Mouse (Mus musculus) heart, embryonic 14.5 days (tissue): Measurements from ENCODE around the gene Mettl27. TPM values are rescaled to one million over a fixed set of nuclear protein-coding genes. Genes with fewer than 3 reads are reported as not detected.
A peak's percentile ranks its signal among the peaks of the same experiment; 100 is the strongest.

Experiments
- ATAC-seq: fragments of 200-750 bp; cut with Nextera tagmentation; 2 replicates; pipeline ENCODE4 v1.8.0; 2017; ENCODE audit warnings: low read depth, moderate TSS enrichment; ENCODE audit not compliant: insufficient number of reproducible peaks, insufficient read depth, low FRiP score
- H3K27ac ChIP-seq, 2 experiments: fragments of 200-500 bp in 1 of 2; fragments of 300-500 bp in 1 of 2; sonication (generic) in 1 of 2; replicated peaks in 1 of 2; 2 replicates each; pipeline ENCODE4 v1.5.1; 2012 to 2014; ENCODE audit warnings: low read depth in 2 of 2, low read length in 2 of 2, control low read depth in 1 of 2, mild to moderate bottlenecking in 1 of 2, mixed read lengths in 1 of 2; ENCODE audit not compliant: control insufficient read depth in 1 of 2, insufficient read depth in 1 of 2
- H3K27me3 ChIP-seq: fragments of 300-500 bp; sonication (generic); 2 replicates; pipeline ENCODE4 v1.6.1; 2014; ENCODE audit warnings: mild to moderate bottlenecking, low read length, control low read depth; ENCODE audit not compliant: control insufficient read depth, insufficient read depth
- H3K36me3 ChIP-seq: fragments of 300-500 bp; sonication (generic); 2 replicates; pipeline ENCODE4 v1.6.1; 2014; ENCODE audit warnings: mild to moderate bottlenecking, control low read depth, low read length, mixed read lengths; ENCODE audit not compliant: control insufficient read depth, insufficient read depth
- H3K4me1 ChIP-seq, 2 experiments: fragments of 200-500 bp in 1 of 2; fragments of 300-500 bp in 1 of 2; sonication (generic) in 1 of 2; 2 replicates each; pipeline ENCODE4 v1.6.1; 2012 to 2014; ENCODE audit warnings: low read length in 2 of 2, control low read depth in 1 of 2, mixed read lengths in 1 of 2; ENCODE audit not compliant: control insufficient read depth in 2 of 2, insufficient read depth in 2 of 2
- H3K4me2 ChIP-seq: fragments of 300-500 bp; sonication (generic); 2 replicates; pipeline ENCODE4 v1.6.1; 2014; ENCODE audit warnings: mild to moderate bottlenecking, low read length
- H3K4me3 ChIP-seq, 2 experiments: fragments of 200-500 bp in 1 of 2; fragments of 300-500 bp in 1 of 2; sonication (generic) in 1 of 2; 2 replicates each; pipeline ENCODE4 v1.5.1; 2012 to 2014; ENCODE audit warnings: low read length in 2 of 2, mild to moderate bottlenecking in 2 of 2, control low read depth in 1 of 2, low read depth in 1 of 2, moderate library complexity in 1 of 2; ENCODE audit not compliant: control insufficient read depth in 1 of 2, insufficient read depth in 1 of 2
- H3K9ac ChIP-seq: fragments of 300-500 bp; sonication (generic); 2 replicates; pipeline ENCODE4 v1.6.1; 2014; ENCODE audit warnings: mild to moderate bottlenecking, low read length
- H3K9me3 ChIP-seq: fragments of 300-500 bp; sonication (generic); 2 replicates; pipeline ENCODE4 v1.6.1; 2016; ENCODE audit warnings: low read length, control low read depth; ENCODE audit not compliant: control insufficient read depth
- WGBS: fragments of 180-500 bp; shearing (Covaris S2); extraction: QIAGEN DNeasy Blood & Tissue Kit; methylation state at CpG from one replicate; pipeline ENCODE4 v1.1.7; 2014; 5-methylcytosine and 5-hydroxymethylcytosine counted together
- polyA plus RNA-seq: library from polyadenylated mRNA; unstranded; fragments of >200 nt; fragmentation: Nextera tagmentation; extraction: Ambion mirVana; gene quantifications from 2 replicates; pipeline ENCODE4 v1.2.1, GENCODE M21; 2014

Gene Mettl27
- polyA plus RNA-seq, 1 experiment from 2014 or later: 11.1 TPM

GRCm38 (mm10) chr5:134989166-134989565 is 57.0 kb downstream of the Mettl27 start:
- Histone ChIP-seq H3K4me3 (no peak overlapping the region), H3K9ac (no peak overlapping the region), H3K9me3 (no peaks in the 10 kb centered on the region), H3K36me3 (no peaks in the 10 kb centered on the region), H3K4me2 (no peak overlapping the region), H3K27me3 (peaks cover 48% of the 10 kb centered on the region), H3K27ac (no peak overlapping the region), H3K4me1 (peaks cover 0 to 12% of the 10 kb centered on the region in 2 experiments; a peak in 2 of 4 replicates)
- ATAC-seq: no peak
- WGBS: 64% methylated on average over 11 of the region's 11 CpGs

DNA sequence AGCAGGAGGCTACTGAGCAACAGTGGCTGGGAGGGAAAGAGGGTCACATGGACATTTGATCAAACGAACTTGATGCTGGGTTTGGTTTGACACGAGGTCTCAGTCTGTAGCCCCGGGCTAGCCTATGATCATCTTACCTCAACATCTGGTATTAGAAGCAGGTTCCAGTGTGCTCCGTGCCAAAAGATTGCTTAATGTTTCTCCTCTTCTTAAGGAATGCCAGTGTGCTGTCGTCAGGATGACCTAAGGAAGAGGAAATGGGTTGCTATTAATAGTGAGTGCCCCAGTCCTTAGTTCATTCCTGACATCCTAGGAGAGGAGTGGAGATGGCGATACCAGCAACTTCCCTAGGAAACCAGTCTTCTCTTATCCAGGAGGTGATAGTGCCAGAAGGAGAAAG is 57.6 kb downstream of the Mettl27 start:
- Histone ChIP-seq H3K36me3 (no peaks in the 10 kb centered on the region), H3K9me3 (no peaks in the 10 kb centered on the region), H3K27me3 (peaks cover 42% of the 10 kb centered on the region), H3K4me1 (peaks cover 0 to 12% of the 10 kb centered on the region in 2 experiments; a peak in 2 of 4 replicates), H3K9ac (no peak overlapping the region), H3K27ac (no peak overlapping the region), H3K4me2 (no peak overlapping the region), H3K4me3 (no peak overlapping the region)
- ATAC-seq: peak; percentile 25; the same call in 1 of the 2 replicates
- WGBS: 30% methylated on average over 6 of the region's 6 CpGs

Other genes with a start within 250 kb of the Mettl27 start
- gene Limk1, start 243.8 kb upstream of the Mettl27 start, polyA plus RNA-seq: 3.6 TPM in 2 replicates
- 202 and 337 TPM in 2 replicates for gene Eln, start 185.0 kb upstream of the Mettl27 start, polyA plus RNA-seq
- not detected in 2 replicates for gene Tmem270, start 25.6 kb upstream of the Mettl27 start, polyA plus RNA-seq
- 0.31 and 0.63 TPM in 2 replicates for gene Cldn13, start 16.8 kb upstream of the Mettl27 start, polyA plus RNA-seq
- gene Cldn4, start 14.6 kb downstream of the Mettl27 start, polyA plus RNA-seq: 0.85 TPM in 1 of 2 replicates, not detected in the other
- 0.53 and 2.2 TPM in 2 replicates for gene Cldn3, start 53.8 kb downstream of the Mettl27 start, polyA plus RNA-seq
- gene Abhd11, start 76.8 kb downstream of the Mettl27 start, polyA plus RNA-seq: 72.1 and 74.9 TPM in 2 replicates
- gene Stx1a, start 91.1 kb downstream of the Mettl27 start, polyA plus RNA-seq: 5.4 and 6.4 TPM in 2 replicates
- 30.6 and 31.1 TPM in 2 replicates for gene Dnajc30, start 131.8 kb downstream of the Mettl27 start, polyA plus RNA-seq
- 47.2 and 52.3 TPM in 2 replicates for gene Bud23, start 132.6 kb downstream of the Mettl27 start, polyA plus RNA-seq
- gene Vps37d, start 145.9 kb downstream of the Mettl27 start, polyA plus RNA-seq: 1.3 and 3.5 TPM in 2 replicates
- 0.34 and 0.92 TPM in 2 replicates for gene Mlxipl, start 157.5 kb downstream of the Mettl27 start, polyA plus RNA-seq
- gene Tbl2, start 217.3 kb downstream of the Mettl27 start, polyA plus RNA-seq: 18.0 and 20.0 TPM in 2 replicates
- 36.7 and 41.4 TPM in 2 replicates for gene Bcl7b, start 235.9 kb downstream of the Mettl27 start, polyA plus RNA-seq